1 mouse cellular context compared by ENCODE assay signal in genomic region chr7:24133996-24134828, GRCm38 (mm10).
TF ChIP-seq lines count a peak whose summit lies in the region.

Zfp235 (plus strand) TSS chr7:24134169.

TF ChIP-seq in MEL, 35 proteins besides CTCF, POLR2A, EP300 and RAD21 (continued from another document):
- TF ChIP-seq TCF12 (IDR thresholded peaks at IDR 0.05; ENCODE audit: low read depth, low read length), result peak; percentile 33; the same call in 1 of the 2 replicates
- peak; percentile 86 for TF ChIP-seq MXI1 (IDR thresholded peaks at IDR 0.05; ENCODE audit: low read depth, low read length)
- TF ChIP-seq MAFK (IDR thresholded peaks at IDR 0.05; ENCODE audit: borderline replicate concordance, low read depth, low read length), result no peak
- TF ChIP-seq CHD1 (IDR thresholded peaks at IDR 0.05; ENCODE audit: low read depth, low read length), result no peak
- TF ChIP-seq UBTF (IDR thresholded peaks at IDR 0.05; ENCODE audit: borderline replicate concordance, insufficient read depth, low read depth, low read length), result no peak
